Mouse (Mus musculus) thymus, adult 18-20 months (tissue): ENCODE measurements at regions not wholly inside any gene's neighbourhood (a gene's known extent, or its start where the extent isn't known, plus 50 kb on each side); places are given as distances from the start of the nearest gene placed in this dataset.

Source experiments
- DNase-seq, 2 experiments: peaks; one replicate each; pipeline ENCODE4 v3.0.0; 2022; ENCODE audit warnings: mixed read lengths in 2 of 2

- no peak for DNase-seq
These were observed 467.4 kb upstream of the Hs6st1 start for GRCm38 (mm10) chr1:35600847-35601246.

- DNase-seq, result peak; percentile 61 to 74
These were observed 453.1 kb upstream of the Hs6st1 start for GRCm38 (mm10) chr1:35615131-35615530.

GRCm38 (mm10) chr1:35619476-35619875, 448.7 kb upstream of the Hs6st1 start:
- DNase-seq, result no peak

GRCm38 (mm10) chr1:35642595-35642994, 425.6 kb upstream of the Hs6st1 start:
- DNase-seq, result no peak

GRCm38 (mm10) chr1:35653119-35653956, 414.9 kb upstream of the Hs6st1 start:
- DNase-seq, result peak; percentile 59 to 77

- DNase-seq, result no peak
These were observed 405.2 kb upstream of the Hs6st1 start for GRCm38 (mm10) chr1:35663006-35663405.

GRCm38 (mm10) chr1:35673524-35673923, 394.7 kb upstream of the Hs6st1 start:
- no peak for DNase-seq

GRCm38 (mm10) chr1:35673992-35674391, 394.2 kb upstream of the Hs6st1 start:
- DNase-seq, result no peak

GRCm38 (mm10) chr1:35682511-35682949, 385.7 kb upstream of the Hs6st1 start:
- no peak for DNase-seq

GRCm38 (mm10) chr1:35685651-35686050, 382.5 kb upstream of the Hs6st1 start:
- no peak for DNase-seq

GRCm38 (mm10) chr1:35694349-35694748, 373.9 kb upstream of the Hs6st1 start:
- no peak for DNase-seq

GRCm38 (mm10) chr1:35694775-35695591, 373.2 kb upstream of the Hs6st1 start:
- DNase-seq, result no peak

- no peak for DNase-seq
These were observed 371.0 kb upstream of the Hs6st1 start for GRCm38 (mm10) chr1:35697218-35697617.

- DNase-seq, result no peak
These were observed 370.2 kb upstream of the Hs6st1 start for GRCm38 (mm10) chr1:35697834-35698500.

- no peak for DNase-seq
These were observed 365.6 kb upstream of the Hs6st1 start for GRCm38 (mm10) chr1:35702585-35702984.

- no peak for DNase-seq
These were observed 361.9 kb upstream of the Hs6st1 start for GRCm38 (mm10) chr1:35706336-35706735.

GRCm38 (mm10) chr1:35708176-35708788, 359.9 kb upstream of the Hs6st1 start:
- no peak for DNase-seq

- DNase-seq, result no peak
These were observed 359.0 kb upstream of the Hs6st1 start for GRCm38 (mm10) chr1:35709214-35709613.

GRCm38 (mm10) chr1:35713961-35714360, 354.2 kb upstream of the Hs6st1 start:
- DNase-seq, result no peak

GRCm38 (mm10) chr1:35715931-35716330, 352.3 kb upstream of the Hs6st1 start:
- no peak for DNase-seq

GRCm38 (mm10) chr1:35717166-35717565, 351.0 kb upstream of the Hs6st1 start:
- no peak for DNase-seq

- DNase-seq, result no peak
These were observed 350.5 kb upstream of the Hs6st1 start for GRCm38 (mm10) chr1:35717659-35718058.

- no peak for DNase-seq
These were observed 348.1 kb upstream of the Hs6st1 start for GRCm38 (mm10) chr1:35720063-35720462.
